Mouse (Mus musculus): ENCODE measurements around the gene Serpine1.

Serpine1 gene

DNA sequence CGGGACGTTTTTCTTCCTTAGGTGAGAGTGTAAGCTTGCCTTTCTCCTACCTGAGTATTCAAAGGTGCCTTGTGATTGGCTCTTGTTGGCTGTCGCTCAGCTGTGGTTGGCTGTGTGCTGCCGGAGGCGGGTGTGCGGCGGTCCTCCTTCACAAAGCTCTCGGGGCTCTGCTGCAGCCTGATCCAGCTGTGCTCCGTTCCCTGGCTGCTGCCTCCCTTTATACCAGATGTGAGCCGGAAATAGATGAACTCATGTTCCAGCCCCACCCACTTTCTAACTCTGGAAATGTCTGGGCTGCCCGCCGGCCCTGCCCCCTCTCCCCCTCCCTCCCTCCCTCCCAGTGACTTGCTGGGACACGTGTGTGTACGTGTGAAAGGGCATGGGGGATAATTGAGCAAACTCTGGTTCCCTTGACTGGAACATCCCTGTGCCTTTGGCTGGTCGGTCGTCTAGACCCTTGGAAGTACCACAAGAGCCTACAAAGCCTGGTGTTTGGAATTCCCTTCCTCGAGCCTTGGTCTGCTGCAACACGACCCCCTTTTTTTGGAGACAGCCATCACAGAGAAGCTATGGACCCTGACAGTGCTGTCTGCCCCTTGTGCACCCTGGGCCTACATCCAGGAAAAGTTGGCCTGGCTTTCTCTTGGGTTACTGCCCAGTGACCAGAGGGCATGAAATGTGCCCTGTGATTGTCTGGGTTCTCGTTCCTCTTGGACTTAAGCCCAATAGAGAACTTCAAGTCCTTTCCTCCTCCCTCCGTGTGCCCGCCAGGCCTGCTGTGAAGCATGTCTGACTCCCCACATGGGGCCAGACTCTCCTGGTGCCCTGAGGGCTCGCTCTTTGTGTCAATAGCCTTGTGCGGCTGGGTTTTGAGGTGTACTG lies at the start of gene Serpine1:
Serpine1 (minus strand) TSS at position 190 of the 882 bp plus-strand sequence.
- no peak for TF ChIP-seq GATA4 (IDR thresholded peaks at IDR 0.05; ENCODE audit: insufficient replicate concordance, low read length)

DNA sequence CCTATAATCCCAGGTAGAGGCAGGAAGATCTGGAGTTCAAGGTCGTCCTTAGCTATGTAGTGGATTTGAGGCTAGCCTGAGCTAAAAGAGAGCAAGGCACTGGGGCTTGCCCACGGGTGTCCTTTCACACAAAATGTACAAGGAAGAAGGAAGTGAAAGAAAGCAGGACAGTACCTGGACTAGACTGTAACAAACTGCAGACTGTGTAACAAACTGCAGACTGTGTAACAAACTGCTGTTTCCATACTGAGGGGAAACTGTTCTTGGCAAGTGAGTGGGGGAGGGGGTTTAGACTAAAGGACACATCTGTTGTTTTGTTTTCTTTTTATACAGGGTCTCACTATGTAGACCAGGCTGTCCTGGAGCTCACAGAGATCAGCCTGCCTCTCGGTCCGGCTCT lies 49.2 kb upstream of the Serpine1 start:
- TF ChIP-seq GATA4 (IDR thresholded peaks at IDR 0.05; ENCODE audit: insufficient replicate concordance, low read length), result no peak

DNA sequence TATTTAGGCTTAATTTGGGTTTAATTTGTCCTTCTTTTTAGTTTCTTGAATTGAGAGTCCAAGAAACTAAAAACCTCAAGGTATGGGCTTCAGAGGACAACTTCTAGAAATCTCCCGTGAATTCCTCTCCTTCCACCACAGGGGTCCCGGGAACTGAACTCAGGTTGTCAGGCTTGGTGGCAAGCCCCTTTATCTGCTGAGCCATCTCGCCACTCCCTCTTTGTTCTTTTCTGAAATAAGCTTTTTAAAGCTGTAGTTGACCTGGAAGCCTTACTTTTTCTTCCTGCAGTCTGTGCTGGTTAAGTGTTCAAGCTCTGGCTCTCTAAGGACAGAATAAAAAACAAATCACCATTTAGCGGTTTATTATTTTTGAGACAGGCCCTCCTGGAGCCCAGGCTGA lies 46.8 kb upstream of the Serpine1 start:
- TF ChIP-seq GATA4 (IDR thresholded peaks at IDR 0.05; ENCODE audit: insufficient replicate concordance, low read length), result no peak

DNA sequence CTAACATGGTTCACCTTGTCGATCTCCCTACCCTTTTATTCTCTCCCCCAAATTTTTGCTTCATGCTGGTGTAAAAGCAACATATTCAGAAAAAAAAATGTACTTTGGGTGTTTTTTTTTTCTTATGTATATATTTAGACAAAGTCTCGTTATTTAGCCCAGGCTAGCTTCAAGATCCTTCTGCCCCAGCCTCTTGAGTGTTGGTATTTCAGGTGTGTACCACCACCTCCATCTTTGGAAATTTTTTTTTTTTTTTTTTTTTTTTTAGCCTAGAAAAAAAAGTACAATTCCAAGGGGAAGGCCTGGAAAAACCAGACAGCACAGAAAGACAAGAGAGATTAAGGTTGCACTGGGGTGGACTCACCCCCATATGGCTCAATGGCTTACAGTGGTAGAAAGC lies 44.9 kb upstream of the Serpine1 start:
- TF ChIP-seq GATA4 (IDR thresholded peaks at IDR 0.05; ENCODE audit: insufficient replicate concordance, low read length), result no peak

DNA sequence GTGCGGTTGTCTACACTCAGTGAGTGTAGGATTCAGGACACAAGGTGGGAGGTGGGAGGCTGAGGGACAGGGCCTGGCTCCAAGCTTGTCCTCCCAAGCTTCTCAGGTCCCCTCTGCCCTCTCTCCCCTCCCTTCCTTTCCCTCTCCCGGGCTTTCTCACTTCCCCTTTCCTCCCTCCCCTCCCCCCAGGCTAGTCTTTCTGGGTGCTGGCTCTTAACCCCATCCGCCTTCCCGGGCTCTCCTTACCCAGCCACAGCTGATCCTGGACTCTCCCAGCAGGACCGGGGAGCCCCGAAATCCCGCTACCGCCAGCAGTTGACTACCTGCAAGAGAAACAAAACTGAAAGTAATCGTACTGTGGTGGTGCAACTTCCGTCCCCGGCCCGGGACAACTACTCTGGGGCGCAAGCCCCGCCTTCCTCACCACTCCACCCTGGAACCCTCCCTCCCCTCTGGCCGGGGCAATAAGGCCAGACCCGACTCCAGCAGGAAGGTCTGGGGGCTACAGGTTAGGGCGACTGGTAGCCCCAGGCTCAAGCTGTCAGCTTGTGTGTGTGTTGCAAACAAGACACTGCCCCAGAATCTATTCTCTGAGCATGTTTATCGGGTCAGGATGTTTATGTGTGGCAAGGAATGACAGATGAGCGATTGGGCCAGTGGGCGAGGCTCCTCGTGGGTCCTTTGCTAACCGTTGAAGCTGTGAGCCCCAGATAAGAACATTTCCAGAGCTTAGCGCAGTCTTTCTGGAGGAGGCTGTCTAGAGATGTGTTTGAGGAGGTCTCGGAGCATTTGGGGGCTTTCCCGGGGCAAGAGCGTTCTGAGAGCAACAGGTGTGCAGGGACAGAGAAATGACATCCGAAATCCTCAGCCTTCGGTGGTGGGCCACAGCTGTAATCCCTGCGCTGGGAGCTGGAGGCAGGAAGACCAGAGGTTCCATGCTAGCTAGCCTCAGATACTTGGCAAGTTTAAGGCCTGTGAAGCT lies 44.1 kb upstream of the Serpine1 start, which contains the start of gene Trim56:
Trim56 (minus strand) TSS at position 344 of the 982 bp plus-strand sequence.
- 0 out of 2 replicates have a peak, but pooled peaks have one; percentile 48 for TF ChIP-seq GATA4 (IDR thresholded peaks at IDR 0.05; ENCODE audit: insufficient replicate concordance, low read length)

DNA sequence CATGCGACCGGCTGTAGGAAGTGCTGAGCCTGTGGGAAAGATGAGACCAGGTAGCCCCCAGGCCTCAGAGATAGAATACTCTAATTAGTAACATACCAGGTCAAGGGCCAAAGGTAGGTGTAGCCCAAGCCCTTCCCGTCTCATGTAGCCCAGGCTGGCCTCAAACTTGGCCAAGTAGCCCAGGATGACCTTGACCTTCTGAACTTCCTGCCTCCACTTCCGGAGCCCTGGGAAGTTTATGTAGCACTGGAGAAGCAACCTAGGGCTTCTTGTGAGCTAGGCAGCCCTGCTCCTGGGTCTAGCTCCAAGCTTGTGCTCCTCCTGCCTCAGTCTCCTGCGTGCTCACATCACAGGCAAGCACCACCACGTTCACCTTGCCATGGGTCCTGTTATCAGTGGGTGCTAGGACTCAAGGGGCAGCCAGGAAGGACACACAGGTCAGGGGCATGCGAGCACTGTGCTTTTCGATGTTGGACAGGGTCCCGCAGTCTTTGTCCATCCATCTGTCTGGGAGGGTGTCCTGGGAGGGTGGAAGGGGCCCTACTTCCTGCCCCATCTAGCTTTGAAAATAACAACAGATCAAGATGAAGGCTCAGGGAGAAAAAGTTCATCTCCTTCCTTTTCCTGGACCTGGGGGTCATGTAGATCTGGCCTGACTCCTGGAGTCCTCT lies 43.0 kb upstream of the Serpine1 start:
- TF ChIP-seq GATA4 (IDR thresholded peaks at IDR 0.05; ENCODE audit: insufficient replicate concordance, low read length), result peak; percentile 41; the same call in 1 of the 2 replicates

DNA sequence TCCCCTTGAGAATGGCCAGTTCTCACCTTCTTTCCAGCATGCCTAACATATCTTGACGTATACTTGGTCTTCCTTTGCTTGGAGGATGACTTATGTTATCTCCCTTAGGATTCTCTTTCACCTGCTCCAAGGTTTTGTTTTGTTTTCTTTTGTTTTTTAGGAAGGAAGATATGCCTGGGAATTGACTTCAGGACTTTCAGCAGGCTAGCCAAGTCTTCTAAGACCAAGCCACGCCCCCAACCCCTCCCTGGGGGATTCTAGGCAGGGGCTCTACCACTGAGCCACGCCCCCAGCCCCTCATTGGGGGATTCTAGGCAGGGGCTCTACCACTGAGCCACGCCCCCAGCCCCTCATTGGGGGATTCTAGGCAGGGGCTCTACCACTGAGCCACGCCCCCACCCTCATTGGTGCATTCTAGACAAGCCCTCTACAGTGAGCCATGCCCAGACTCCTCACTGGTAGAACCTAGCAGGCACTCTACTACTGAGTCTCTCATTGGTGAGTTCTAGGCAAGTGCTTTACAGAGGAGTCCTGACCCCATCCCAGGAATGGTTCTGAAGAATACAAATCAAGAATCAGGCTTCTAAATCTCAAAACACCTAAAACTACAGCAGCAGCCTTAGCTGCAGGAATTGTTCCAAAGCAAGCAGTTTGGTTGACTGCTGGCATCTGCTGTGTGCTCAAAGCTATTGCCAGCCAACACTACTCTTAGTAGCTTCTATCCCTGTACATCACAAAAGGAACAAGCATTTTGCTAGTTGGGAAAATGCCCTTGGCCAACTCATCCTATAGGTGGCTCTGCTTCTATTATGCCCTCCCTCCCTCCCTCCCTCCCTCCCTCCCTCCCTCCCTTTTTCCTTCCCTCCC lies 39.7 kb upstream of the Serpine1 start:
- TF ChIP-seq GATA4 (IDR thresholded peaks at IDR 0.05; ENCODE audit: insufficient replicate concordance, low read length), result no peak

DNA sequence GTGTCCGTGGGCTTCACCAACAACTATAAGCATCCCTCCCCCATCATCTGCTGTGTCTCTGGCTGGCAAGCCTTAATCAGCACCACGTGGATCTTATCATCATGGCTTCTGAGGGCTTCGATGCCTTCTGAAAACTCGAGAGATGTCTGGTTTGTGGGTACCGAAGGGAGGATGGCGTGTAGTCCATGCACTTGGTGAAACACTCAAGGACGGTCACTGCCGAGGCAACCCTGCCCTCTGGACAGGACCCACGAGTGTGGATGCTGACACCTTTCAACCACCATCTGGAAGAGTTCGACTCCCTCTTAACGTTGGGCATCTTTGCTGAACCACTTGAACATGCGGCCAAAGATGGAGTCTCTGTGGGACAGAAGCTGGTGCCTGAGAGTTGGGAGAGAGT lies 38.8 kb upstream of the Serpine1 start:
- no peak for TF ChIP-seq GATA4 (IDR thresholded peaks at IDR 0.05; ENCODE audit: insufficient replicate concordance, low read length)

DNA sequence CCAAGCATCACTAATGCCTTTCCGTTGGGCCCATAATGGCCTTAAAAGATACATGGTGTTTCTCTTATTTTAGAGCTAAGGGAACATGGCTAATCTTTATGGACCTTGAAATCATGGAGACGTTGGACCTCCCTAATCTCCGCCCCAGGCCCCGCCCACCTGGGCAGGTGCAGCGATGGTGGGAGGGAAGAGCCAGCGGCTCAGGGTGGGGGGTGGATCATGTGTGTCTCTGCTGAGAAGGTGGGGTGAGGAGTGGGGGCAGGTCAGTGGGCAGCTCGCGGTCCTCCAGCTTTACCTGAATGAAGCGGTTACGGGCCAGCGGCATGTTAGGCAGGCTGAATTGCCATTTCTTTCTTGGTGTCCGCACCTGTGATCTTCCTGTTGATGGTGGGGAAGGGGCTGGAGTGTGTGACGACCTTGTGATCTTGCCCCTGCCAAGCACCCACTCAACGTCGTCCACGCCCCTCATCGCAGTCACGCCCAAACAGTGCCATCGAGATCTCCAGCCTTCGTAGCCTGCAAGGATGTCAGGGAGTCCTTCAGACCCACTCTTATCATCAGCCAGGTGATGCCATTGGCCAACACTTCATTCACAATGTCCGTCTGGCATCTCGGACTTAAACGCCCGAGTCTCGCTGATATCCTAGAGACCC lies 38.0 kb upstream of the Serpine1 start:
- TF ChIP-seq GATA4 (IDR thresholded peaks at IDR 0.05; ENCODE audit: insufficient replicate concordance, low read length), result no peak

DNA sequence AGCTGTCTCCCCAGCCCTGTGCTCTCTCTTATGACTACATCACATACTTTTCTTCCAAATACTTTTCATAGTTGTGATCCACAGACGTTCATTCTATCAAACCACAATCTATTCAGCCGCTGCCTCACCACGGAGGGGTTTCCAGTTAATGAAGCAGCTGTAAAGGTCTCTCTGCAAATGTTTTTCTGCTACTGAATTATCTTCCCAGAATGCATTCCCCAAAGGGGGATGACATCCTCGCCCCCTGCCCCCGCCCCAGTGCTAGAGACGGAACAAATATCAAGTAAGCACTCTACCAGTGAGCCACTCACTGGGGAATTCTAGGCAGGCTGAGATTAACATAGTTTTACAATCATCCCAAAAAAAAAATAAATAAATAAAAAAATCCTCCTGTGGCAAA lies 36.0 kb upstream of the Serpine1 start:
- no peak for TF ChIP-seq GATA4 (IDR thresholded peaks at IDR 0.05; ENCODE audit: insufficient replicate concordance, low read length)

DNA sequence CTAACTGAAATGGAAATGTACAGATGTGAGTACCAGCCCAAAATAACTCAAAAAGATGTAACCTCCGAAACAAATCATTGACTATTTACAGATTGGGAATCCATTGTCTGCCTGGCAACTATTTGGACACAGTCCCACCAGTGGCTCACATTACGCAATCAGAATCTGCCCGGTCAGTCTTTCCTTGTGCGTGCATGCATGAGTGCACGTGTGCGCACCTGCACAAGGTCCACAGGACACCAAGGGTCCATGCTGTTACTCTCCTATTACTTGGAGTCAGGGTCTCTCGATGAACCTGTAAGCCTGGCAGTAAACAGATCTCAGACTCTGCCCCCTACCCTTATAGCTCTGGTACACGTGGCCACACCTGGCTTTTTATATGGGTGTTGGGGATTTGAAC lies 35.6 kb upstream of the Serpine1 start:
- TF ChIP-seq GATA4 (IDR thresholded peaks at IDR 0.05; ENCODE audit: insufficient replicate concordance, low read length), result no peak

DNA sequence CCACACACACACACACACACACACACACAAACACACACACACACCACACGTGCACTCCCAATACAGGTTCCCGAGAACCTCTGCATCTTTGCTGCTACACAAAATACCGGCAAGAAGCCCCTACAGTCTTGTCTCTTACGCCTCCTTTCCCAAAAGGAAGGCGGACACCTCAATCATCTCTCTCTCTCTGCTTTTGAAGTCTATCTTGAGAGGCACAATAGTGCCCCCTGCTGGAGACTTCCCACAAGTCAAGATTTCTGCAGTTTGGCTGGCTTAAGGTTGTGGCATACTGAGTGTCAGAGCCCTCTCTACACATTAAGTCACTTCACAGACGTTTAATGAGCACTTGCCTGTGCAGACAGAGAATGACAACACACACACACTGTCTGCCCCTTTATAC lies 35.0 kb upstream of the Serpine1 start:
- no peak for TF ChIP-seq GATA4 (IDR thresholded peaks at IDR 0.05; ENCODE audit: insufficient replicate concordance, low read length)

DNA sequence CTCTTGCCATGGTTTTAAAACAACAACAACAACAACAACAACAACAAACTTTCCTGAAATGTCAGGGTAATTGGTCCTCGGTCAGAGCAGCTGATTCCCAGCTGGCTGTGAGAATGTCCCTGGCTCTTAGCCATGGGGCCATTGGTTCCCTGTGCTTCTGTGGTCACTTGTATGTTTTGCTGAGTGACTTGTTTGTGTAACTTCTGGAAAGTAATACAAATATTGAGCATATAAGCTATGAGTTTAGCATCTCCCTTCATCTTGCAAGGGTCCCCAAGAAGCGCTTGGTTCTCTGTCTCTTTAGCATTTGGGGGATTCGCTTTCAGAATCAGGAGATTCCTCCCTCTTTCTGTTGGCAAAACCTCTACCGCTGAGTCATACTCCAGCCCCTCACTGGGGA lies 34.4 kb upstream of the Serpine1 start:
- TF ChIP-seq GATA4 (IDR thresholded peaks at IDR 0.05; ENCODE audit: insufficient replicate concordance, low read length), result no peak

DNA sequence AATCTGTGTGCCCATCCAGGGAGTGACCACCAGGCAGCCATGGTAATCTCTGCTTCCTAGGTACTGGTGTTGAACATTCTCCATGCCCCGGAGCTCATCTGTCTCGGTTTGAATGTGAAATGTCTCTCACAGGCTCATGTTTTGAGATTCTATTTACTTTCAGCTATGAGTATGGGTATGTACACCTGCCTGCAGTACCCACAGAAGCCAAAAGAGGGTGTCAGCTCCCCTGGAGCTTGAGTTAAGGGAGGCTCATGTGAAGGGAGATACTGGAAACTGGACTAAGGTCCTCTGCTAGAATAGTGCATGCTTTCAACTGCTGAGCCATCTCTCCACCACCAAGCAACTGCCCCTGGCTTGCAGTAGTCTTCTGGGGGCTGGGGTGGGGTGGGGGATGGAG lies 31.9 kb upstream of the Serpine1 start:
- no peak for TF ChIP-seq GATA4 (IDR thresholded peaks at IDR 0.05; ENCODE audit: insufficient replicate concordance, low read length)

Data from liver, adult (tissue).